Mouse (Mus musculus): ENCODE results near the gene Lgals12.

Gene Lgals12

GRCm38 (mm10) chr19:7583599-7583998 lies 23.4 kb downstream of the Lgals12 start:
- DNase-seq (ENCODE audit: low spot score) = no peak

DNA sequence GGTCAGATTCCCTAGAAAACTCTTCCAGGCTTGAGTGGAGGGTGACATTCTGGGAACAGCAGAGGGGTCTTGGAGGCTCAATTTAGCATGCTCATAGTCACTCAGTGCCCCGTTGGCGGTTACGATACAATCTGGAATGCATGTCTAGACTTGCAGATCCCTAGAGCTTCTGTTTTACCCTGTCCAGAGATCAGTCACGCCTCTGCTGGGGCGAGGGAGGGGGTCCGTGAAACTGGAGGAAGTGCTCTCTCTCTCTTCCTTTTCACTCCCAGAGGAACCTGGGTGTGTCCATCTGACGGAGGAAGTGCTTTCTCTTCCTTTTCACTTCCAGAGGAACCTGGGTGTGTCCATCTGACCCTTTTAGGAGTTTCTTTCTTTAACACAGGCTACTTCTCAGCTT lies 23.9 kb downstream of the Lgals12 start:
- no peak for DNase-seq (ENCODE audit: low spot score)

- no peak for DNase-seq (ENCODE audit: low spot score)
Measured at GRCm38 (mm10) chr19:7581042-7581441, 26.0 kb downstream of the Lgals12 start.

GRCm38 (mm10) chr19:7577710-7578109 lies 29.3 kb downstream of the Lgals12 start:
- no peak for DNase-seq (ENCODE audit: low spot score)

DNA sequence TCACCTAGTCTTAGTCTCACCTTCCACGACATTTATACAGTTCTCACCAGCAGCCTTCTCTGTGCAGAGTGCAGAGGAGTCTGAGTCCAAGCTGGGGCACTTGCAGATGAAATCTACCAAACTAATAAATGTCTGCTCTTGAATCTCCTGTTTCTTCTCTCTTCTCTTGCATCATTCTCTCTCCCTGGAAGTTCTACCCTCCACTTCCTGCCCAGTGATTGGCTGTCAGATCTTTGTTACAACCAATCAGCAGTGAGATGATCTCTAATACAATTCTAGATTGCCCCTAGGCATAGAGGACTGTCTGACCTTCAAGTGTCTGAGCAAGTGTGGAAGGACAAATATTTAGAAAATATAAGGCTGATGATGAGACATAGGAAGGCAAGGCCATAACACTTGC lies 30.8 kb downstream of the Lgals12 start:
- no peak for DNase-seq (ENCODE audit: low spot score)

DNA sequence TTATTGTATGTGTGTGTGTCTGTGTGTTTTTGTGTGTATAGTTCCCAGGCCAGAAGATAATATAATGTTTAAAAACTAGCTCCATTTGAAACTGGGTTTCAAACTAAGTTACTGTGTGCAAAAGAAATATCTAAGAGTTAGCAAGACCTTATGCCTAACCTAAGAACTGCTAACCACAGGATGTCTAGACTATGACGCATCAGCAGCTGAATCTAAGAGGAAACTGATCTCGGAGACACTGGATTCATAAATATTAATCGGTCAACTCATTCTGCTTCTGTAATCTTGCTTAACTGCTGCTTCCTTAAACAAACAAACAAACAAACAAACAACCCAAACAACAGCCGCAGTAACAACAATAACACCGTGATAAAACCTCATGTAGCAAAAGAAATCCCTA lies 37.3 kb downstream of the Lgals12 start:
- DNase-seq (ENCODE audit: low spot score) = no peak

- no peak for DNase-seq (ENCODE audit: low spot score)
Measured at GRCm38 (mm10) chr19:7568364-7568763, 38.6 kb downstream of the Lgals12 start.

GRCm38 (mm10) chr19:7566826-7567225 lies 40.2 kb downstream of the Lgals12 start:
- DNase-seq (ENCODE audit: low spot score) = no peak

DNA sequence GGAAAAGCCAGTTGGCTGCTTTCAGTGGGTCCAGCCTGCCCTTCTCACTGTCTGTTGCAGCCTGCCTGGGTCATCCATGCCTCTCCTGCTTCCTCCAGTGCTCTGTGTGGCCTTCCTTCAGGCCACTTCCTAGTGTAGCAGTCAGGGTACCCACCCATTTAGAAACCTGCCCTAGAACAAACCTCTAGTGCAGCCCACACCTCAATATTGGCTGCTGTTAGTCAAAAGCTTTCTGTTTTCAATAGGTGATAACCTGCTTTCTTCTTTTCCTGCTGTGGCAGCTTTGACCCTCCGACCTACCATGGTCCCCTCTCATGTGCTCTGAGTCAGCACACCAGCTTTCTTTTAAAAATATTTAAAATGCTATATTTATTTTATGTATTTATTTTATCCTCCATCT lies 42.5 kb downstream of the Lgals12 start:
- DNase-seq (ENCODE audit: low spot score) = no peak

DNA sequence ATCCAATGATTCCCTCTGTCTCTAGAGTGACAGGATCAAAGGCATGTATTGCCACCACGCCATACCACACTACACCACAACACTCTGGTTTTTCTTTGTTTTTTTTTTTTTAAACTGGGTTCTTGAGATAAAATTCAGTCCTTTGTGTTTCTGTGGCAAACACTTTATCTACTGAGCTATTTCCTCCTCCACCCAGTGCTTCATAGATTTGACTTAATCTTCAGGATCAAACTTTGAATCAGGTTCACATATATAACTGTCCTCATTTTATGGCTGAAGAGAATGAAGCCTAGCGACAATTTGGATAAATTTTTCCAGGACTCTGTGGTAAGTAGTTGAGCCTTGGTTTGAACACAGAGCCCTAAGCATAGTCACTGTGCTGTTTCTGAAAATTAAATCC lies 43.3 kb downstream of the Lgals12 start:
- DNase-seq (ENCODE audit: low spot score) = no peak

DNA sequence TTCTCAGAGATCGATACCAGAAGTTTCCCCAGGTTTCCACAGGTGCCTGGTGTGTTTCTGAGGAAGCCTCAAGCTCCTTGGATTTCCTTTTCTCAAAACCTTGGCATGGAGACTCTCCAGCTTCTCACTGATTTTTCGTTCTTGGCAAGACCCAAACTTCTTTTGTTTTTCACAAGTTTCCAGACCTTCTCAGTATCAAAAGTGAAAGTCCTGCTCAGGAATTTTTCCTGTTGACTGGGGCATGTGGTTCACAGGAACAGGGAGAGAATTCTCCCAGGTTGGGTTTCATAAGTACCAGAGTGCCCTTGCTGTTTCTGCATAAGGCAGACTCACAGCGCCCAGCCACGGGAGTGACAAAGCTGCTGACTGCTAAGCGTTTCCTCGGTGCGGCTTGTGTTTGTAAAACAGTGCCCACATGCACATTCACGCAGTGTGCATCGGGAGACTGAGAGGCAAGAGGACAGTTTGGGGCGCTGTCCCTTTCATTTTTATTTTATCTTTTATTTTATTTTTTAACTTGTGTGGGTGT lies 44.3 kb downstream of the Lgals12 start:
- no peak for DNase-seq (ENCODE audit: low spot score)

- DNase-seq (ENCODE audit: low spot score) = no peak
Measured at GRCm38 (mm10) chr19:7561456-7561855, 45.5 kb downstream of the Lgals12 start.

DNA sequence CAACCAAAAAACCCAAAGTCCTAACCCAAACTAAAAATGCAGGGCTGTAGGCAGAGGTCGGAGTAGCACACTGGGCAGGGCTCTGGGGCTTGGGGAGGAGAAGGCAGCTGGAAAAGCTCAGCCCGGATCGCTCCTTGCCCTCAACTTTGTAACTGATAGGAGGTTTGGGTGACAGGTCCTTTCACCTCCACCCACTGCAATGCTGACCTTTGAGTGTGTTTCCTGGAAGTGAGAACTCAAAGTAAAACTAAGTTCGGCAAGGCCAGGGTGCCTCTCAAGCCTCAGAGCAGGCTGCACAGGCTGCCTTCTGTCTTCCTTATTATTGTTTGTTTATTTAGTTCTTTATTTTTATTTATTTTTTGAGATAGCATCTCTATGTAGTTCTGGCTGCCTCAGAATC lies 47.0 kb downstream of the Lgals12 start:
- DNase-seq (ENCODE audit: low spot score) = no peak

GRCm38 (mm10) chr19:7558675-7559074 lies 48.3 kb downstream of the Lgals12 start:
- no peak for DNase-seq (ENCODE audit: low spot score)

DNA sequence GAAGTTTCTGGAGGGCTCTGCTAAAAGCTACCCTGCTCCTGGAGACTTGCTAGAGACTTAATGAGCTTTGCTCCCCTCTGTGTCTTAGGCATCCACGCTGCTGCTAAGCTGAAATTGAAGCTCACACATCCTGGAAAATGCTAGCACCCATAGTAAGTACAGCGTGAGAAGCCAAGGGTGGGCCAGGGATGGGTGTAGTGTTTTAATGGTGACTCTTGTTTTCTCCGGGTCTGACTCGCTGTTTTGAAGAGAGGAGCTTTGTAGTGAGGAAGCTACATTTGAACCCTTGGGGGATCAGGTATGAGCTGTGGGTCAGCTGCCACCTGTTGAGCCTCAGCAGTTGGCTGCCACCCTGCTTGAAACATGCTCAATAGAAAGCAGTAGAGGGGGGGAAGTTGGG lies 49.1 kb downstream of the Lgals12 start:
- DNase-seq (ENCODE audit: low spot score) = no peak

- no peak for DNase-seq (ENCODE audit: low spot score)
Measured at GRCm38 (mm10) chr19:7557328-7557822, 49.6 kb downstream of the Lgals12 start, which contains the start of gene Pla2g16. Gene Pla2g16 (plus strand): TSS chr19:7557459.

DNA sequence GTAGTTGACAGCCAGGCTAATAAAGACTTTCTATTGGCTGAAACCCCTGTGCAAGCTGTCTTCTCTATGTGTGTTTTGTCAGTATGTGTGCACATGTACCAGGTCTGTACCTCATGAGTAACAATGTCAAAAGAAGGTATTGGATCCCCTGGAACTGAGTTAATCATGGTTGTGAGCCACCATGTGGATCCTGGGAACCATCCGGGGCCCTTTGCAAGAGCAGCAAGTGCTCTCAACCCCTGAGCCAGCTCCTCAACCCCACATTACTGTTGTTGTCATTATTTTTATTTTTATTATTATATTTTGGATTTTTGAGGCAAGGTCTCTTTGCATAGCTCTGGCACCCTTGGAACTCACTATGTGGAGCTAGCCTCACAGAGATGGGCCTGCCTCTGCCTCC lies 50.4 kb downstream of the Lgals12 start:
- no peak for DNase-seq (ENCODE audit: low spot score)

GRCm38 (mm10) chr19:7554881-7555280 lies 52.1 kb downstream of the Lgals12 start:
- DNase-seq (ENCODE audit: low spot score) = no peak

DNA sequence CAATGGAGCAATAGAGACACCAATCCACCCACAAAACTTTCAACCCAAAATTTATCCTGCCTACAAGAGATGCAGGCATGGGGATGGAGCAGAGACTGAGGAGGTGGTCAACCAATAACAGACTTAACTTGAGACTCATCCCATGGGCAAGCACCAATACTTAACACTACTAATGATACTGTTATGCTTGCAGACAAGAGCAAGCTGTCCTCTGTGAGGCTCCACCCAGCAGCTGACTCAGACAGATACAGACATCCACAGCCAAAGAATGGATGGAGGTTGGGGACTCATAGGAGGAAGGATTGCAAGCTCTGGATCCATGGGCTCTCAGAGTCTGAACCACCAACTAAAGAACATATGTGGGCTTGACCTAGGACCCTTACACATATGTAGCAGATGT lies 53.6 kb downstream of the Lgals12 start:
- no peak for DNase-seq (ENCODE audit: low spot score)

- DNase-seq (ENCODE audit: low spot score) = no peak
Measured at GRCm38 (mm10) chr19:7552301-7552673, 54.7 kb downstream of the Lgals12 start.

DNA sequence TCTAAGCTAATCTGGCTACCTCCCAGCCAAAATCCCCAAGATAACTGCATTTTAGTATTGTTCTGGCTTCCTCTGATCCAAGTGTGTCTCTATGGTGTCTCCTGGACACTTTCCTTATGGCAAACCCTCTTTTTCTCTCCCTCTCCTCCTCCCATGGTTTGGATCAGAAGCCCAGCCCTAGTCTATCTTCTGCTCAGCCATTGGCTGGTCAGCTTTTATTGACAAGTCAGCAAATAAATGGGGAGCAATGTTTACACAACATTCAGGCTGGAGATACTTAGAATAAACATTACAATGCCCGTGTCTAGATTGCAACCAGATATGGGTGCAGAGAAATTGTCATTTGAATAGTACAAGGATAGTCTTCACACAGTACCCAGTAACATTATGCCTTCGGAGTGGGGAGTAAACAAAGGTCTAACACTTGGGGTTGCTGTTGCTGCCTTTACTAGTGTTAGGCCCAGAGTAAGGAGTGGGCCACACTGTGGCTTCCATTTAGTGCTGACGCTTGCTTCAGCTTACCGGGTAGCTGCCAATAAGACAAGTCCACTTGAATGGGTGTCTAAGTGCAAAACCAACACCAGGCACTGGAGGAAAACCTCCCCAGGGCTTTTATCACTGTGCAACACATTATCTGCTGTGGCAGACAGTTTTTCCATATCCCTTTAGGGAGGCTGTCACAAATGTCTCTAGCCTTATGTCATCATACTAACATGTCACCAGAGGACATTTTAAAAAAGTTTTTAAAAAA lies 55.3 kb downstream of the Lgals12 start:
- DNase-seq (ENCODE audit: low spot score) = no peak

GRCm38 (mm10) chr19:7548924-7549323 lies 58.1 kb downstream of the Lgals12 start:
- DNase-seq (ENCODE audit: low spot score) = no peak

Measured in left cerebral cortex, adult 11 months (tissue).